Mouse (Mus musculus): ENCODE measurements around the gene Vmn2r100. TPM values are rescaled to one million over a fixed set of nuclear protein-coding genes. Genes with fewer than 3 reads are reported as not detected.

Gene Vmn2r100
- total RNA-seq (2021): not detected

GRCm38 (mm10) chr17:19504432-19504831 lies at the start of gene Vmn2r100:
Gene Vmn2r100, plus strand, starts transcription at chr17:19504732.
- intact Hi-C loops (cut with DNase I): no loop called here
- DNase-seq (ENCODE audit: low spot score in 2 of 2): no peak

GRCm38 (mm10) chr17:19482866-19483265 lies 21.7 kb upstream of the Vmn2r100 start:
- intact Hi-C loops (cut with DNase I): no loop called here
- DNase-seq (ENCODE audit: low spot score in 2 of 2): no peak

DNA sequence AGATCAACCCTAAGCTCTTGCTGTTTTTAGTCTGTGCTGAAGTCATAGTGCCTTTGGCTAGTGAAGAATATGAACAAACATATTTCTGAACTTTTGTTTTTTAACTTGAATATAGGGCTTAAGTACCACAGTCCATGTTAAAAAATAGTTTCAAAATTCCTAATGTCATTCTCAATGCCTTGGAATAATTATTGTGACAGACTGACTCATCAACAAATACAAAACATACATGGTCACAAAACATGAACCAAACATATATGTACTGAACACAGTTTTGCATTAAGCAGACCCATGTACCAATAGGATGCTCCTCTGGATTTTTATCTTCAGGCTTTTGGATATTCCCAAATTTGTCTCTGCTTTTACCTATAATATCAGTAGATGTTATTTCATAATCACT lies 72.4 kb downstream of the Vmn2r100 start, which contains the start of gene Vmn2r101:
Gene Vmn2r101, plus strand, starts transcription at position 301 of the 400 bp plus-strand sequence.
- intact Hi-C loops (cut with DNase I): no loop called here
- DNase-seq (ENCODE audit: low spot score in 2 of 2): no peak

Other genes with a start within 250 kb of the Vmn2r100 start
- gene Vmn2r99, start 142.8 kb upstream of the Vmn2r100 start, total RNA-seq (2021): not detected
- gene Vmn2r101, start 72.5 kb downstream of the Vmn2r100 start, total RNA-seq (2021): not detected
- not detected for gene Vmn2r102, start 155.6 kb downstream of the Vmn2r100 start, total RNA-seq (2021)

Data from left cerebral cortex, postnatal 36 days (tissue).